Mouse (Mus musculus): ENCODE measurements around the gene Gabrr2. TPM values are rescaled to one million over a fixed set of nuclear protein-coding genes. Genes with fewer than 3 reads are reported as not detected.

The Gabrr2 gene
- not detected in 2 replicates for polyA plus RNA-seq (2012)

DNA sequence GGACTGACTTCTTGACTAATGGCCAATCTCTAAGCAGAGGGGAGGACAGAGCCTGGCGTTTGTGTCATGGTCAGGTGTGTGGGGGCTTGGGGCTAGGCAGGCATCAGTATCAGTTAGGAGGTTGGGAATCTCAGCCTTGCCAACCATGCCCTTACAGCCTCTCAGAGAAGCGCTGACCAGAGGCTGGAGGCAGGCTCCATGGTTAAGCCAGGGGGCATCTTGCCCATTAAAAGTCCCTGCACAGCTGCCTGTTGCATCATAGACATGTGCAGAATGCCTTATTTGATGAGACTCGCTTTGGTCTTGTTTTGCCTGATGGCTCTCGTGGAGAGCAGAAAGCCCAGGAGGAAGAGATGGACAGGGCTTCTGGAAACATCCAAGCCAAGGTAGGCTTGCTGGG, at the start of gene Gabrr2:
Gabrr2 (plus strand) TSS at position 19 of the 400 bp plus-strand sequence.
- Histone ChIP-seq H3K4me1 (ENCODE audit: control insufficient read depth) (no peaks in the 10 kb centered on the region), H3K4me3 (replicated peaks) (no peak within 1 kb of the TSS), H3K36me3 (ENCODE audit: control insufficient read depth) (no peaks in the 10 kb centered on the region), H3K9me3 (ENCODE audit: control insufficient read depth, low read length) (no peaks in the 10 kb centered on the region), H3K27me3 (ENCODE audit: control insufficient read depth) (no peaks in the 10 kb centered on the region)
- TF ChIP-seq TAL1 (IDR thresholded peaks at IDR 0.05; ENCODE audit: low read length) = no peak
- no peak for TF ChIP-seq GATA1 (IDR thresholded peaks at IDR 0.05; ENCODE audit: low read length)

DNA sequence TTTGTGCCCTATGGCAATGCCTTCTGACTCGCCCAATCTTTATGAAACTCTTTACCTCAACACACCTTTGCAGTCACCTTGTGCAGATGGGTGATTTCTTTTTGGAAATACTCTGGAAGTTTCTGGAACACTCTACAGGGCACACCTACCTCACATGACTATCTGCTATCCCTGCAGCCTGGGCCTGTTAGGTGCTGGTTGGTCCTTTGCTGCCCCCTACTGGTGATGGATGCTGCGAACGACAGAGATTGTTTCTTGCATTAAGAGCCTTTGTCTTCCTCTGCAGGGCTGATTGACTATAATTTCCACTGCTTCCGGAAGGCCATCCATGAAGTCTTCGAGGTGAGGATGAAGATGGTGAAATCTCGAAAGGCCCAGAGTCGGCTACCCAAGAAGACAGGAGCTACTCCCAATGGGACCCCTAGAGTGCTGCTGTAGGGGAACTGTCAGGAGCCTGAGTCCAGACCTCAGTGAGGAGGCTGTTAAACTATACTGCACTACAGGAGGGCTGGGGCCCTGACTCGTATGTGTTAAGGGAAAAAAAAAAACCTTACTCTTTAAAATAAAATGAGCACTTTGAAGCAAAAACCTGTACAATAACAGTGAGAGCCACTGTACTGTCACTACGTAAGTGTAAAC, 44.3 kb upstream of the Gabrr2 start:
- Histone ChIP-seq H3K36me3 (ENCODE audit: control insufficient read depth) (peaks cover 2% of the 10 kb centered on the region; the same call in 1 of the 2 replicates), H3K4me1 (ENCODE audit: control insufficient read depth) (no peaks in the 10 kb centered on the region), H3K4me3 (replicated peaks) (no peak overlapping the region), H3K9me3 (ENCODE audit: control insufficient read depth, low read length) (no peaks in the 10 kb centered on the region), H3K27me3 (ENCODE audit: control insufficient read depth) (peaks cover 20% of the 10 kb centered on the region)
- TF ChIP-seq TAL1 (IDR thresholded peaks at IDR 0.05; ENCODE audit: low read length) = no peak
- TF ChIP-seq GATA1 (IDR thresholded peaks at IDR 0.05; ENCODE audit: low read length) = no peak

DNA sequence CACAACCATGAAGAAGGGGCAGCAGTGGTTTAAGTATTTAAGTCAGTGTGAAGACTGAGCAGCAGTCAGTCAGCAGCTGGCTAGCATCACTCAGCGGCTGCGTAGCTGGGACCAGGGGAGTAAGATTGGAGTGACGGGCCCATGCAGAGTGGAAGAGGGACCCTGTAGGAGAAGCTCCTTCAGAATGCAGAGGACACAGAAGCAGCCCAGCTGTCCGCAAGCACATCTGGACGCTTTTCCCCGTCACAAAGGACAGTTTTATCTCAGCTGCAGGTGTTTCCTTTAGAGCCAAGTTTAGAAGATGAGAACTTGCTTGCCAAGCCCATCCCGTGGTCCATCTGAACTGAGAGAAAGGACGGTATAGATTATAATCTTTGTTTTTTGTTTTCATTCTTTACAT, 38.4 kb upstream of the Gabrr2 start:
- no peak for TF ChIP-seq GATA1 (IDR thresholded peaks at IDR 0.05; ENCODE audit: low read length)
- no peak overlapping the region for H3K4me3 ChIP-seq (replicated peaks)
- H3K27me3 ChIP-seq (ENCODE audit: control insufficient read depth) = peaks cover 31% of the 10 kb centered on the region
- no peaks in the 10 kb centered on the region for H3K9me3 ChIP-seq (ENCODE audit: control insufficient read depth, low read length)
- H3K36me3 ChIP-seq (ENCODE audit: control insufficient read depth) = no peaks in the 10 kb centered on the region; the same call in none of the 2 replicates
- H3K4me1 ChIP-seq (ENCODE audit: control insufficient read depth) = peaks cover 14% of the 10 kb centered on the region

DNA sequence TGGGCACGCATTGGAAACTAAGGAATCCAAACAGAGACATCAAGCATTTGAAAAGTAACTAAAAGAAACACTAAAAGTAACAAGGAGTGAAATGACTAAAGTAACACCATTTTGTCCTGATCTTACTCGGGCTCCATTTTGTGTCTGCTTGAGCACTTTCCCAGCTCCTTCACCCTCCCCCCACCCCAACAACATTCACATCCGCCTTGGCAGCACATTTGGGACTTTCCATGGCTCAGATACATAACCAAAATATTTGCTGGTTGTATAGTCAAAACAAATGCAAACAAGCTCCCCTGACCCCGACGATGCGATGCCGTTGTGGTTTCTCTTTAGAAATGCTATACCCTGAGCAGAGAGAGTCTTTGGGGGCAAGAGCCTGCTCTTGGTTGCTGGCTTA, 33.7 kb upstream of the Gabrr2 start:
- H3K4me1 ChIP-seq (ENCODE audit: control insufficient read depth) = peaks cover 42% of the 10 kb centered on the region
- H3K36me3 ChIP-seq (ENCODE audit: control insufficient read depth) = peaks cover 5% of the 10 kb centered on the region
- no peak for TF ChIP-seq GATA1 (IDR thresholded peaks at IDR 0.05; ENCODE audit: low read length)
- no peak for TF ChIP-seq TAL1 (IDR thresholded peaks at IDR 0.05; ENCODE audit: low read length)
- peaks cover 29% of the 10 kb centered on the region for H3K27me3 ChIP-seq (ENCODE audit: control insufficient read depth)
- no peak overlapping the region for H3K4me3 ChIP-seq (replicated peaks)
- no peaks in the 10 kb centered on the region for H3K9me3 ChIP-seq (ENCODE audit: control insufficient read depth, low read length)

DNA sequence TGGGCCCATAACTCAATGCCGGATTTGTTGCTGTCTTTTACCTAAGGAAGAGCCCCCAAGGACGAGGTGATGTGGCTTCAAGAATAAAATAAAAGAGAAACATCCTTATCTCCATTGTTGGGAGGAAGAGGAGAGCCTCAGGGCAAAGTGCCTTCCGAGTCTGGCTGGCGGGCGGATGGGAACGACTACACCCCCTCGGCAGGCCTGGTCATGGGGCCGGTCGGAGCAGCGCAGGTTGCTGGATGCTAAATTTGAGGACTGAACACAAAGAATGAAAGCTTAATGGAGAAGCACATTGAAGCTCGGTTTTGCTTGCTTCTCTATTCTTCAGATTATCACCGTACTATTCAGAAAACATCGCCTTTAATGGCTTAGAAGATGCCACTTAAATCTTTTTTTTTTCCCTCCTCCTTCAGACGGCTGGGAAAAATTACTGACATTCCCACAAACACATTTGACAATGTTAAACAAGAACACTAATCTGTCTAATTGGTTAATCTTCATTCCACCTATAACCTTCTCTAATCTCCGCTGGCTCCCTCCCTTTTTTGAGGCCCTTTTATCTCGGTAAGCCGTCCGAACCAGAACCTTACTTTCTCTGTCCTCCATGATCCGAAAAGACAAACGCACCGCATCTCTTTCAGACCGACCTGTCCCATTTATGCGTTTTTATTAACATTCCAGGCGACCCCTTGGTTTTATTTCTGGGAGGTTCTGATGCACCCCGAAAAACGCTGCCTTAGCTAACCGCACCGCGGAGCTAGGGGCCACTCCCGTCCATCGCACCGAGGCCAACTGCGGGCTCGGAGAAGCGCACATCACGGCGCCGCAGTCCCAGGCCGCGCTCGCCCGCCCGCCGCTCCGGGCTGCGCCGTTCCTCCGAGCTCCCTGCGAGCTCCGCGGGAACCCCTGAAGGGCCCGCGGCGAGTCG, 32.3 kb upstream of the Gabrr2 start:
- Histone ChIP-seq H3K9me3 (ENCODE audit: control insufficient read depth, low read length) (no peaks in the 10 kb centered on the region), H3K36me3 (ENCODE audit: control insufficient read depth) (peaks cover 10% of the 10 kb centered on the region), H3K4me3 (replicated peaks) (peak overlapping the region; percentile 97), H3K27me3 (ENCODE audit: control insufficient read depth) (peaks cover 29% of the 10 kb centered on the region), H3K4me1 (ENCODE audit: control insufficient read depth) (peaks cover 44% of the 10 kb centered on the region)
- TF ChIP-seq GATA1 (IDR thresholded peaks at IDR 0.05; ENCODE audit: low read length) (no peak), TAL1 (IDR thresholded peaks at IDR 0.05; ENCODE audit: low read length) (no peak)

DNA sequence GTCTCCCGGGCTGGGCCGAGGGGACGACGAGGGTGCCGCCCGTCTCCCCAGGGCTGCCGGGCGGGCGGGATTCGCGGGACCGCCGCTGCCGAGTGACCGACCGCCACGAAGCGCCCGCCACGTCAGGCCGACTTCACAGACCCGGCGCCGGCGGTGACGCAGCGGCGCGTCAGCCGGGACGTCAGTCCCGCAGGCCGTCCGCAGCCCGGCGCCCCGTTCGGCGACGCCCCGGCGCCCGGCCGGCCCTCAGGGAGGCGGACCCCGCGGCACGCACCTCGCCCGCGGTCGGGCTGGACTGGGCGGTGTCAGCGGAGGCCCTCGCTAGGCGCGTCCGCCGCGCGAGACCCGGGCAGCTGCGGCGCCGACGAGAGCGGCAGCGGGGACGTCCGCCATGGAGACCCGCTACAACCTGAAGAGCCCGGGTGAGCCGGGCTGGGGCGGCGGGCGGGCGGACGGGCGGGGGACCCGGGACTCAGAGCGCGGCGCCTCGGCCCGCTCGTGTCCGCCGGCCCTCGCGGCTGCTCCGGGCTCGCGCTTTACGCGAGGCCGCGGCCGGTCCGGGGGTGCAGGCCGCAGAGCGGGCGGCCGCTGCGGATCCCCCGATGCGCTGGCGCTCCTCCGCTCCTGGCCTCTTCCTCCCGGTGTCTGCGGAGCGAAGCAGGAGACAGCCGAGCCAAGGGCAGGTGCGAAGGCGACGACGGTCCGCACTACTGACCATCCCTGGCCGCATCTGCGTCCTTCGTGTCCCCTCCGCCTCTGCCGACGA, 31.4 kb upstream of the Gabrr2 start, which contains the start of gene Ube2j1:
Ube2j1 (plus strand) TSS at position 222 of the 766 bp plus-strand sequence.
- Histone ChIP-seq H3K9me3 (ENCODE audit: control insufficient read depth, low read length) (no peaks in the 10 kb centered on the region), H3K27me3 (ENCODE audit: control insufficient read depth) (peaks cover 29% of the 10 kb centered on the region), H3K4me1 (ENCODE audit: control insufficient read depth) (peaks cover 44% of the 10 kb centered on the region), H3K4me3 (replicated peaks) (peak within 1 kb of the TSS; percentile 97), H3K36me3 (ENCODE audit: control insufficient read depth) (peaks cover 19% of the 10 kb centered on the region)
- no peak for TF ChIP-seq GATA1 (IDR thresholded peaks at IDR 0.05; ENCODE audit: low read length)
- no peak for TF ChIP-seq TAL1 (IDR thresholded peaks at IDR 0.05; ENCODE audit: low read length)

DNA sequence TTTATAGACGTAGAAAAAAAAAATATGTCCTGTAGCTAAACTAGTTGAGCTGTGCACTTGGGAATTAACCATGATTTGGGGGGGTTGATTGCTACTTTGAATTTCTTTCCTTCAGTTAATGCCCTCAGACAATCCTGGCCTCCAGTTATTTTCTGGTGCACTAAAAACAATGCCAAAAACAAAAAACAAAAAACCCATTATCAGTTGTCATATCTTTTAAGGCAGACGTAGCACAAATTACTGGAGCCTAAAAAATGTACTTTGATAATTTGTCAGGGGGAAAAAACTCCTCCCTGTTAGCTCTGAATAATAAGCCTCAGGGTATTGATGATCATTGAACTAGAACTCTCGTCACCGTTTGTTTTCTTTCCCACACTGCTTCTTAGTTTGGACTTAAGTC, 30.8 kb upstream of the Gabrr2 start:
- Histone ChIP-seq H3K36me3 (ENCODE audit: control insufficient read depth) (peaks cover 25% of the 10 kb centered on the region), H3K27me3 (ENCODE audit: control insufficient read depth) (peaks cover 29% of the 10 kb centered on the region), H3K4me3 (replicated peaks) (peak overlapping the region; percentile 97), H3K4me1 (ENCODE audit: control insufficient read depth) (peaks cover 42% of the 10 kb centered on the region), H3K9me3 (ENCODE audit: control insufficient read depth, low read length) (no peaks in the 10 kb centered on the region)
- TF ChIP-seq TAL1 (IDR thresholded peaks at IDR 0.05; ENCODE audit: low read length) (no peak), GATA1 (IDR thresholded peaks at IDR 0.05; ENCODE audit: low read length) (no peak)

DNA sequence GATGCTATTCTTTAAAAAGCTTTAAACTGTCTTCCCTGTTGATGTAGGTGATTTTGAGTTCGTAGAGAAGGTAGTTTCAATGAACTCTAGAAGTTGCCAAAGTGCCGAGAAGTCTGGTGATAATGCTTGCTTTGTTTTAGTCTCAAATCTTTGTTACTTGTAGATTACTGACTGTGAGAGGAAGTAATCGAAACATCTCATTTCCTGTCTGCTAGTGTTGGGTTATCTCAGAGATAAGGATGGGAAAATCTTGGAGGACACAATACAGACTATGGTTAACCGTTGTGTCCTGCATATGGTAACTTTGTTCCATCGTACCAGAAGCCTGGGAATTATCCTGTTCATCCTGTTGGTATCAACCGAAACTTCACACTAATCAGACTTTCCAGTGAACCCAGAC, 29.3 kb upstream of the Gabrr2 start:
- TF ChIP-seq TAL1 (IDR thresholded peaks at IDR 0.05; ENCODE audit: low read length) = no peak
- no peak for TF ChIP-seq GATA1 (IDR thresholded peaks at IDR 0.05; ENCODE audit: low read length)
- Histone ChIP-seq H3K4me1 (ENCODE audit: control insufficient read depth) (peaks cover 30% of the 10 kb centered on the region), H3K27me3 (ENCODE audit: control insufficient read depth) (peaks cover 25% of the 10 kb centered on the region), H3K9me3 (ENCODE audit: control insufficient read depth, low read length) (no peaks in the 10 kb centered on the region), H3K36me3 (ENCODE audit: control insufficient read depth) (peaks cover 32% of the 10 kb centered on the region), H3K4me3 (replicated peaks) (no peak overlapping the region)

Data from erythroblast, embryonic 14.5 days (primary cell).